Mouse (Mus musculus) neural tube, embryonic 14.5 days (tissue): ENCODE measurements around the gene Zfp524. TPM values are rescaled to one million over a fixed set of nuclear protein-coding genes. Genes with fewer than 3 reads are reported as not detected.

Source experiments
- ATAC-seq: fragments of 200-750 bp; cut with Nextera tagmentation; 2 replicates; pipeline ENCODE4 v1.8.0; 2017; ENCODE audit warnings: low read depth, mild to moderate bottlenecking, moderate TSS enrichment, moderate library complexity
- H3K27ac ChIP-seq: fragments of 300-500 bp; sonication (generic); 2 replicates; pipeline ENCODE4 v1.5.1; 2014; ENCODE audit warnings: low read depth, mild to moderate bottlenecking, control low read depth, low read length, moderate library complexity, mixed read lengths
- H3K27me3 ChIP-seq: fragments of 300-500 bp; sonication (generic); 2 replicates; pipeline ENCODE4 v1.6.1; 2014; ENCODE audit warnings: low read length; ENCODE audit not compliant: control insufficient read depth, insufficient read depth
- H3K36me3 ChIP-seq: fragments of 300-500 bp; sonication (generic); 2 replicates; pipeline ENCODE4 v1.6.1; 2014; ENCODE audit warnings: low read length, mixed read lengths; ENCODE audit not compliant: control insufficient read depth, insufficient read depth
- H3K4me1 ChIP-seq: fragments of 300-500 bp; sonication (generic); 2 replicates; pipeline ENCODE4 v1.6.1; 2014; ENCODE audit warnings: low read length; ENCODE audit not compliant: control insufficient read depth, insufficient read depth
- H3K4me2 ChIP-seq: fragments of 300-500 bp; sonication (generic); 2 replicates; pipeline ENCODE4 v1.6.1; 2014; ENCODE audit warnings: mild to moderate bottlenecking, low read depth, low read length, control low read depth
- H3K4me3 ChIP-seq: fragments of 300-500 bp; sonication (generic); 2 replicates; pipeline ENCODE4 v1.5.1; 2014; ENCODE audit warnings: low read depth, low read length, control low read depth, mixed read lengths
- H3K9ac ChIP-seq: fragments of 300-500 bp; sonication (generic); replicated peaks from 2 replicates; pipeline ENCODE4 v1.6.1; 2014; ENCODE audit warnings: low read depth, mild to moderate bottlenecking, control low read depth, low read length, mixed read lengths
- H3K9me3 ChIP-seq: fragments of 300-500 bp; sonication (generic); 2 replicates; pipeline ENCODE4 v1.6.1; 2016; ENCODE audit warnings: low read length; ENCODE audit not compliant: control insufficient read depth
- WGBS: fragments of 180-500 bp; shearing (Covaris S2); extraction: QIAGEN DNeasy Blood & Tissue Kit; methylation state at CpG from one replicate; pipeline ENCODE4 v1.1.7; 2014; 5-methylcytosine and 5-hydroxymethylcytosine counted together
- polyA plus RNA-seq: library from polyadenylated mRNA; unstranded; fragments of >200 nt; fragmentation: Nextera tagmentation; extraction: Ambion mirVana; gene quantifications from 2 replicates; pipeline ENCODE4 v1.2.1, GENCODE M21; 2014

Gene Zfp524
- polyA plus RNA-seq, 1 experiment from 2014 or later: 5.9 TPM

GRCm38 (mm10) chr7:5037026-5037425, 22.8 kb downstream of the Zfp524 start:
- Histone ChIP-seq H3K4me1 (peaks cover 9% of the 10 kb centered on the region; the same call in 1 of the 2 replicates), H3K4me3 (no peak overlapping the region), H3K9ac (no peak overlapping the region), H3K36me3 (peaks cover 17% of the 10 kb centered on the region), H3K27ac (no peak overlapping the region), H3K9me3 (no peaks in the 10 kb centered on the region), H3K27me3 (no peaks in the 10 kb centered on the region), H3K4me2 (0 out of 2 replicates have a peak overlapping the region, but pooled peaks have one; percentile 43)
- 96% methylated on average over 7 of the region's 7 CpGs for WGBS
- ATAC-seq: no peak

GRCm38 (mm10) chr7:5037467-5037866, 23.3 kb downstream of the Zfp524 start:
- Histone ChIP-seq H3K4me3 (peak overlapping the region; percentile 52), H3K4me2 (peak overlapping the region; percentile 43), H3K9me3 (no peaks in the 10 kb centered on the region), H3K9ac (no peak overlapping the region), H3K27me3 (no peaks in the 10 kb centered on the region), H3K27ac (peak overlapping the region; percentile 90), H3K36me3 (peaks cover 13% of the 10 kb centered on the region), H3K4me1 (peaks cover 9% of the 10 kb centered on the region; the same call in 1 of the 2 replicates)
- WGBS: 83% methylated on average over 8 of the region's 8 CpGs
- no peak for ATAC-seq

GRCm38 (mm10) chr7:5038109-5038732, 24.0 kb downstream of the Zfp524 start, which contains the start of gene Zfp784:
TSS of gene Zfp784 (minus strand) at chr7:5038446.
- Histone ChIP-seq H3K4me1 (peaks cover 9% of the 10 kb centered on the region; the same call in 1 of the 2 replicates), H3K9ac (peak within 1 kb of the TSS; percentile 61), H3K36me3 (peaks cover 6% of the 10 kb centered on the region; the same call in 1 of the 2 replicates), H3K27me3 (no peaks in the 10 kb centered on the region), H3K27ac (peak within 1 kb of the TSS; percentile 90), H3K9me3 (no peaks in the 10 kb centered on the region), H3K4me2 (peak within 1 kb of the TSS; percentile 43), H3K4me3 (peak within 1 kb of the TSS; percentile 52)
- under 1% methylated on average over 48 of the region's 48 CpGs for WGBS
- ATAC-seq: peak; percentile 95

GRCm38 (mm10) chr7:5038940-5039339, 24.7 kb downstream of the Zfp524 start:
- H3K27ac ChIP-seq: no peak overlapping the region
- H3K4me2 ChIP-seq: peak overlapping the region; percentile 43
- peaks cover 9% of the 10 kb centered on the region; the same call in 1 of the 2 replicates for H3K4me1 ChIP-seq
- ATAC-seq: no peak
- H3K36me3 ChIP-seq: 0 out of 2 replicates have a peak, but pooled peaks cover 6% of the 10 kb centered on the region
- H3K9ac ChIP-seq: peak overlapping the region; percentile 61; the same call in 1 of the 2 replicates
- no peaks in the 10 kb centered on the region for H3K9me3 ChIP-seq
- 35% methylated on average over 5 of the region's 5 CpGs for WGBS
- peak overlapping the region; percentile 52 for H3K4me3 ChIP-seq
- H3K27me3 ChIP-seq: no peaks in the 10 kb centered on the region

- no peak overlapping the region for H3K27ac ChIP-seq
- WGBS: 75% methylated on average over 2 of the region's 2 CpGs
- no peak overlapping the region for H3K4me3 ChIP-seq
- no peaks in the 10 kb centered on the region for H3K36me3 ChIP-seq
- no peaks in the 10 kb centered on the region for H3K27me3 ChIP-seq
- no peak for ATAC-seq
- H3K9me3 ChIP-seq: no peaks in the 10 kb centered on the region
- no peak overlapping the region for H3K9ac ChIP-seq
- H3K4me1 ChIP-seq: no peaks in the 10 kb centered on the region
- H3K4me2 ChIP-seq: no peak overlapping the region
Measured at GRCm38 (mm10) chr7:5044981-5045380, 30.8 kb downstream of the Zfp524 start.

GRCm38 (mm10) chr7:5046112-5046511, 31.9 kb downstream of the Zfp524 start:
- no peak overlapping the region for H3K4me3 ChIP-seq
- WGBS: 72% methylated on average over 2 of the region's 2 CpGs
- no peak overlapping the region for H3K9ac ChIP-seq
- H3K4me1 ChIP-seq: peaks cover 8% of the 10 kb centered on the region; the same call in 1 of the 2 replicates
- no peaks in the 10 kb centered on the region for H3K9me3 ChIP-seq
- H3K36me3 ChIP-seq: no peaks in the 10 kb centered on the region
- no peaks in the 10 kb centered on the region for H3K27me3 ChIP-seq
- no peak overlapping the region for H3K4me2 ChIP-seq
- no peak for ATAC-seq
- no peak overlapping the region for H3K27ac ChIP-seq

GRCm38 (mm10) chr7:5047313-5047712, 33.1 kb downstream of the Zfp524 start:
- H3K27ac ChIP-seq: no peak overlapping the region

GRCm38 (mm10) chr7:5051193-5052192, 37.3 kb downstream of the Zfp524 start, which contains the start of gene Zfp580:
TSS of gene Zfp580 (plus strand) at chr7:5051538.
- peak within 1 kb of the TSS; percentile 65 for H3K4me3 ChIP-seq
- peaks cover 11% of the 10 kb centered on the region for H3K27me3 ChIP-seq
- peak within 1 kb of the TSS; percentile 89 for H3K4me2 ChIP-seq
- peak within 1 kb of the TSS; percentile 84 for H3K27ac ChIP-seq
- H3K4me1 ChIP-seq: peaks cover 27% of the 10 kb centered on the region
- H3K9ac ChIP-seq: peak within 1 kb of the TSS; percentile 76
- peak; percentile 79 for ATAC-seq
- no peaks in the 10 kb centered on the region; the same call in 1 of the 2 replicates for H3K36me3 ChIP-seq
- under 1% methylated on average over 65 of the region's 65 CpGs for WGBS
- H3K9me3 ChIP-seq: no peaks in the 10 kb centered on the region

More at GRCm38 (mm10) chr7:5047313-5047712, 33.1 kb downstream of the Zfp524 start:
- Histone ChIP-seq H3K9me3 (no peaks in the 10 kb centered on the region), H3K4me3 (no peak overlapping the region), H3K27me3 (no peaks in the 10 kb centered on the region), H3K4me1 (peaks cover 12% of the 10 kb centered on the region; the same call in 1 of the 2 replicates), H3K36me3 (no peaks in the 10 kb centered on the region), H3K9ac (no peak overlapping the region), H3K4me2 (no peak overlapping the region)
- 31% methylated on average over 2 of the region's 2 CpGs for WGBS
- ATAC-seq: no peak
